Mouse (Mus musculus) left cerebral cortex, adult 11 months (tissue): ENCODE data around the gene Rims4.

ENCODE experiments used
- DNase-seq: peaks from one replicate; pipeline ENCODE4 v3.0.0; 2022; ENCODE audit warnings: low spot score

Gene Rims4

GRCm38 (mm10) chr2:163909604-163910003, 8.9 kb downstream of the Rims4 start:
- DNase-seq: no peak

- no peak for DNase-seq
These were observed 11.4 kb downstream of the Rims4 start for GRCm38 (mm10) chr2:163907131-163907530.

GRCm38 (mm10) chr2:163904323-163904722, 14.2 kb downstream of the Rims4 start:
- DNase-seq: no peak

GRCm38 (mm10) chr2:163903461-163903860, 15.0 kb downstream of the Rims4 start:
- DNase-seq: no peak

- no peak for DNase-seq
These were observed 16.0 kb downstream of the Rims4 start for GRCm38 (mm10) chr2:163902448-163902847.

- no peak for DNase-seq
These were observed 17.4 kb downstream of the Rims4 start for GRCm38 (mm10) chr2:163901043-163901442.

- no peak for DNase-seq
These were observed 18.5 kb downstream of the Rims4 start for GRCm38 (mm10) chr2:163899910-163900411.

- no peak for DNase-seq
These were observed 20.4 kb downstream of the Rims4 start for GRCm38 (mm10) chr2:163897988-163898535.

- no peak for DNase-seq
These were observed 21.5 kb downstream of the Rims4 start for GRCm38 (mm10) chr2:163897026-163897425.

GRCm38 (mm10) chr2:163895156-163895555, 23.3 kb downstream of the Rims4 start:
- DNase-seq: no peak

GRCm38 (mm10) chr2:163893446-163894370, 24.8 kb downstream of the Rims4 start:
- DNase-seq: no peak

- no peak for DNase-seq
These were observed 27.2 kb downstream of the Rims4 start for GRCm38 (mm10) chr2:163891271-163891670.

- DNase-seq: no peak
These were observed 27.9 kb downstream of the Rims4 start for GRCm38 (mm10) chr2:163890586-163890985.

- no peak for DNase-seq
These were observed 29.1 kb downstream of the Rims4 start for GRCm38 (mm10) chr2:163889411-163889810.

- DNase-seq: no peak
These were observed 35.4 kb downstream of the Rims4 start for GRCm38 (mm10) chr2:163882859-163883652.

- no peak for DNase-seq
These were observed 37.6 kb downstream of the Rims4 start for GRCm38 (mm10) chr2:163880891-163881290.

- DNase-seq: no peak
These were observed 41.5 kb downstream of the Rims4 start for GRCm38 (mm10) chr2:163876830-163877498.

GRCm38 (mm10) chr2:163875484-163875883, 43.0 kb downstream of the Rims4 start:
- DNase-seq: no peak

- no peak for DNase-seq
These were observed 43.6 kb downstream of the Rims4 start for GRCm38 (mm10) chr2:163874877-163875276.

GRCm38 (mm10) chr2:163871906-163872305, 46.6 kb downstream of the Rims4 start:
- DNase-seq: no peak

GRCm38 (mm10) chr2:163871266-163871665, 47.2 kb downstream of the Rims4 start:
- no peak for DNase-seq

GRCm38 (mm10) chr2:163869783-163870182, 48.7 kb downstream of the Rims4 start:
- DNase-seq: no peak
